Mouse (Mus musculus): ENCODE results near the gene Uqcr10. TPM values are rescaled to one million over a fixed set of nuclear protein-coding genes. Genes with fewer than 3 reads are reported as not detected.

Uqcr10 gene
- polyA plus RNA-seq, 1 experiment, result 1,259 TPM

- Histone ChIP-seq H3K4me1 (ENCODE audit: control insufficient read depth, insufficient read depth, low read length) (peaks cover 4% of the 10 kb centered on the region; the same call in 1 of the 2 replicates), H3K27ac (ENCODE audit: insufficient read depth, low read depth, low read length) (no peak overlapping the region), H3K4me3 (ENCODE audit: insufficient read depth, low read depth, low read length) (no peak overlapping the region)
- WGBS, result 79% methylated on average over 8 of the region's 8 CpGs
- TF ChIP-seq CTCF (IDR thresholded peaks at IDR 0.05; ENCODE audit: insufficient read depth, low read depth, low read length) (no peak), POLR2A (IDR thresholded peaks at IDR 0.05; ENCODE audit: insufficient read depth, low read depth, low read length) (no peak)
These were observed 3.4 kb downstream of the Uqcr10 start for GRCm38 (mm10) chr11:4700726-4701125.

GRCm38 (mm10) chr11:4697043-4697983 is 6.8 kb downstream of the Uqcr10 start:
- no peak overlapping the region for H3K27ac ChIP-seq (ENCODE audit: insufficient read depth, low read depth, low read length)
- 40% methylated on average over 7 of the region's 7 CpGs for whole genome bisulfite sequencing
- no peak overlapping the region for H3K4me3 ChIP-seq (ENCODE audit: insufficient read depth, low read depth, low read length)

GRCm38 (mm10) chr11:4692162-4692561 is 12.0 kb downstream of the Uqcr10 start:
- Histone ChIP-seq H3K27ac (ENCODE audit: insufficient read depth, low read depth, low read length) (no peak overlapping the region), H3K4me3 (ENCODE audit: insufficient read depth, low read depth, low read length) (no peak overlapping the region), H3K4me1 (ENCODE audit: control insufficient read depth, insufficient read depth, low read length) (peaks cover 6% of the 10 kb centered on the region; the same call in 1 of the 2 replicates)
- no peak for TF ChIP-seq POLR2A (IDR thresholded peaks at IDR 0.05; ENCODE audit: insufficient read depth, low read depth, low read length)
- no peak for TF ChIP-seq CTCF (IDR thresholded peaks at IDR 0.05; ENCODE audit: insufficient read depth, low read depth, low read length)
- 83% methylated on average over 11 of the region's 11 CpGs for WGBS

More at GRCm38 (mm10) chr11:4697043-4697983, 6.8 kb downstream of the Uqcr10 start:
- TF ChIP-seq POLR2A (IDR thresholded peaks at IDR 0.05; ENCODE audit: insufficient read depth, low read depth, low read length) (no peak), CTCF (IDR thresholded peaks at IDR 0.05; ENCODE audit: insufficient read depth, low read depth, low read length) (no peak)
- H3K4me1 ChIP-seq (ENCODE audit: control insufficient read depth, insufficient read depth, low read length), result no peaks in the 10 kb centered on the region

GRCm38 (mm10) chr11:4691213-4691612 is 12.9 kb downstream of the Uqcr10 start:
- Histone ChIP-seq H3K4me3 (ENCODE audit: insufficient read depth, low read depth, low read length) (no peak overlapping the region), H3K27ac (ENCODE audit: insufficient read depth, low read depth, low read length) (no peak overlapping the region), H3K4me1 (ENCODE audit: control insufficient read depth, insufficient read depth, low read length) (peaks cover 6% of the 10 kb centered on the region; the same call in 1 of the 2 replicates)
- no peak for TF ChIP-seq CTCF (IDR thresholded peaks at IDR 0.05; ENCODE audit: insufficient read depth, low read depth, low read length)
- no peak for TF ChIP-seq POLR2A (IDR thresholded peaks at IDR 0.05; ENCODE audit: insufficient read depth, low read depth, low read length)
- WGBS, result 52% methylated on average over 10 of the region's 10 CpGs

GRCm38 (mm10) chr11:4690353-4690752 is 13.8 kb downstream of the Uqcr10 start:
- no peak for TF ChIP-seq CTCF (IDR thresholded peaks at IDR 0.05; ENCODE audit: insufficient read depth, low read depth, low read length)
- no peak for TF ChIP-seq POLR2A (IDR thresholded peaks at IDR 0.05; ENCODE audit: insufficient read depth, low read depth, low read length)
- WGBS, result 82% methylated on average over 7 of the region's 7 CpGs
- H3K4me1 ChIP-seq (ENCODE audit: control insufficient read depth, insufficient read depth, low read length), result peaks cover 6% of the 10 kb centered on the region; the same call in 1 of the 2 replicates
- no peak overlapping the region for H3K4me3 ChIP-seq (ENCODE audit: insufficient read depth, low read depth, low read length)
- H3K27ac ChIP-seq (ENCODE audit: insufficient read depth, low read depth, low read length), result no peak overlapping the region

GRCm38 (mm10) chr11:4688632-4689380 is 15.3 kb downstream of the Uqcr10 start:
- Histone ChIP-seq H3K4me3 (ENCODE audit: insufficient read depth, low read depth, low read length) (no peak overlapping the region), H3K27ac (ENCODE audit: insufficient read depth, low read depth, low read length) (no peak overlapping the region), H3K4me1 (ENCODE audit: control insufficient read depth, insufficient read depth, low read length) (peaks cover 6% of the 10 kb centered on the region; the same call in 1 of the 2 replicates)
- TF ChIP-seq POLR2A (IDR thresholded peaks at IDR 0.05; ENCODE audit: insufficient read depth, low read depth, low read length) (no peak), CTCF (IDR thresholded peaks at IDR 0.05; ENCODE audit: insufficient read depth, low read depth, low read length) (no peak)
- WGBS, result 75% methylated on average over 11 of the region's 11 CpGs

- Histone ChIP-seq H3K27ac (ENCODE audit: insufficient read depth, low read depth, low read length) (no peak overlapping the region), H3K4me3 (ENCODE audit: insufficient read depth, low read depth, low read length) (no peak overlapping the region), H3K4me1 (ENCODE audit: control insufficient read depth, insufficient read depth, low read length) (peaks cover 6% of the 10 kb centered on the region; the same call in 1 of the 2 replicates)
- WGBS, result 74% methylated on average over 3 of the region's 3 CpGs
- TF ChIP-seq POLR2A (IDR thresholded peaks at IDR 0.05; ENCODE audit: insufficient read depth, low read depth, low read length) (no peak), CTCF (IDR thresholded peaks at IDR 0.05; ENCODE audit: insufficient read depth, low read depth, low read length) (no peak)
These were observed 16.3 kb downstream of the Uqcr10 start for GRCm38 (mm10) chr11:4687874-4688273.

- no peak overlapping the region for H3K27ac ChIP-seq (ENCODE audit: insufficient read depth, low read depth, low read length)
- no peak for TF ChIP-seq CTCF (IDR thresholded peaks at IDR 0.05; ENCODE audit: insufficient read depth, low read depth, low read length)
- no peak overlapping the region for H3K4me3 ChIP-seq (ENCODE audit: insufficient read depth, low read depth, low read length)
- WGBS, result 80% methylated on average over 3 of the region's 3 CpGs
- peaks cover 4% of the 10 kb centered on the region; the same call in 1 of the 2 replicates for H3K4me1 ChIP-seq (ENCODE audit: control insufficient read depth, insufficient read depth, low read length)
These were observed 17.1 kb downstream of the Uqcr10 start for GRCm38 (mm10) chr11:4687027-4687426.

- H3K4me1 ChIP-seq (ENCODE audit: control insufficient read depth, insufficient read depth, low read length), result no peaks in the 10 kb centered on the region
- no peak overlapping the region for H3K27ac ChIP-seq (ENCODE audit: insufficient read depth, low read depth, low read length)
- TF ChIP-seq CTCF (IDR thresholded peaks at IDR 0.05; ENCODE audit: insufficient read depth, low read depth, low read length), result no peak
- TF ChIP-seq POLR2A (IDR thresholded peaks at IDR 0.05; ENCODE audit: insufficient read depth, low read depth, low read length), result no peak
- 88% methylated on average over 5 of the region's 5 CpGs for WGBS
- H3K4me3 ChIP-seq (ENCODE audit: insufficient read depth, low read depth, low read length), result no peak overlapping the region
These were observed 18.6 kb downstream of the Uqcr10 start for GRCm38 (mm10) chr11:4685510-4685909.

All from olfactory bulb, adult 2 months (tissue).